Mouse (Mus musculus): Measurements from ENCODE around the gene Gm20388. TPM values are rescaled to one million over a fixed set of nuclear protein-coding genes. Genes with fewer than 3 reads are reported as not detected.
A peak's percentile ranks its signal among the peaks of the same experiment; 100 is the strongest.

Gene Gm20388
- polyA plus RNA-seq, 1 experiment: 49.7 TPM

DNA sequence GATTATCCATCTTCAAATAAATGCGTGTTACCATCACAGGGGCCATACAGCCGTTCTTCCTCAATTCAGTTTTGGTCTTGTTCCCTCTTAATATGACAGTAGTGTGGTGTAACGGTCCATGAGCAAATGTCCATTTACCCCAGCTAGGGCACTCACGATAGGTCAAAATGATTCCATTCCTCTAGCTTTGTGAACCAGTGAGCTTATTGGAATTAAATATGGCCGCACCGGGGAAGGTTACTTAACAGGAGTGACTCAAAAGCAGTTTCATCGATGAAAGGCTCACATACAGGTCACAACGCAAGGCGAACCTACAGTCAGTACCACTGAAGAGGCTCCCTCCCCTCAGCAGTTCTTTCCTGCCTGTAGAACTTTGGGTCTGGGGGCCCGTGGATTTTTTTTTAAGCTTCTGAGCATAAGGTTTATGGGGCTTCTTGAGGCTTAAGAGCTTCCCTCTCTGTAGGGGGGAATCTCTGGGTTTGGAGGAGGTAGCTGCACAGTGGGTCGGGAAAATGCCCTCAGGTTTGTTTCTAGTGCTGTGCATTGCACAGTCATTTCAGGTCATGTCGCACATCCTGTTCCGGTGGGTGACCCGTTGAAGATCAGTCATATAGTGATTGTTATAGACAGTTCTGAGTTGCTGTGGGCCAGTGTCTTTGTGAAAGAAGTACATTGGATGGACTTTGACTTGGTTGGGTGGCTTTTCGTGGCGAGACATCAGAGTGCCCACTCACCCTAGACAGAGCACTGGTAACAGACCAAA lies 3568.0 kb downstream of the Gm20388 start:
- peak; percentile 13 for DNase-seq

DNA sequence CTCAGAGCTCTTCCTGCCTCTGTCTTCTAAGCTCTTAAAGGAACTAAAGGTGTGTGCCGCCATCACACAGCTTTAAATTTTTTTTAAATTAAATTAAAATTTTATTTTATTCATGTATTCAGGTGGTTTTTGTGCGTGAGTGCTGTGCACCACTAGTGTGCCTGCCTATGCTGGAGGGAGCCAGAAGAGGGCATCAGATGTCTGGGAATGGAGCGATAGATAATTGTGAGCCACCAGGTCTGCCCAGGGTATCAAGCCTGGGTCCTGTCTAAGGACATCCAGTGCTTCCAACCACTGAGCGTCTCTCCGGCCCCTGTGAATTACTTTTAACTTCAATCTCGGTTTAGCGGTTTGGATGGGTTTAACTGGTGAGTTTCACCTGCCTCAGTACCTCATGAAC lies 3572.0 kb downstream of the Gm20388 start:
- no peak for TF ChIP-seq POLR2A (IDR thresholded peaks at IDR 0.05; ENCODE audit: low read depth, low read length)
- peak; percentile 41 for TF ChIP-seq CTCF (conservative IDR thresholded peaks at IDR 0.05; ENCODE audit: insufficient read depth, insufficient read length, low read depth, low read length)

More for the DNA sequence above, 3568.0 kb downstream of the Gm20388 start:
- Histone ChIP-seq H3K4me3 (ENCODE audit: insufficient read depth, low read depth, low read length) (peak overlapping the region; percentile 85), H3K27me3 (replicated peaks; ENCODE audit: control insufficient read depth, insufficient read depth, low read length) (no peaks in the 10 kb centered on the region), H3K36me3 (ENCODE audit: control insufficient read depth, insufficient read depth, low read length) (no peaks in the 10 kb centered on the region), H3K27ac (ENCODE audit: insufficient read depth, low read depth, low read length) (peak overlapping the region; percentile 89; the same call in 1 of the 2 replicates), H3K4me1 (ENCODE audit: control insufficient read depth, insufficient read depth, low read length) (peaks cover 16% of the 10 kb centered on the region)
- TF ChIP-seq CTCF (conservative IDR thresholded peaks at IDR 0.05; ENCODE audit: insufficient read depth, insufficient read length, low read depth, low read length) (no peak), POLR2A (IDR thresholded peaks at IDR 0.05; ENCODE audit: low read depth, low read length) (no peak)
- 23% methylated on average over 16 of the region's 16 CpGs for WGBS

DNA sequence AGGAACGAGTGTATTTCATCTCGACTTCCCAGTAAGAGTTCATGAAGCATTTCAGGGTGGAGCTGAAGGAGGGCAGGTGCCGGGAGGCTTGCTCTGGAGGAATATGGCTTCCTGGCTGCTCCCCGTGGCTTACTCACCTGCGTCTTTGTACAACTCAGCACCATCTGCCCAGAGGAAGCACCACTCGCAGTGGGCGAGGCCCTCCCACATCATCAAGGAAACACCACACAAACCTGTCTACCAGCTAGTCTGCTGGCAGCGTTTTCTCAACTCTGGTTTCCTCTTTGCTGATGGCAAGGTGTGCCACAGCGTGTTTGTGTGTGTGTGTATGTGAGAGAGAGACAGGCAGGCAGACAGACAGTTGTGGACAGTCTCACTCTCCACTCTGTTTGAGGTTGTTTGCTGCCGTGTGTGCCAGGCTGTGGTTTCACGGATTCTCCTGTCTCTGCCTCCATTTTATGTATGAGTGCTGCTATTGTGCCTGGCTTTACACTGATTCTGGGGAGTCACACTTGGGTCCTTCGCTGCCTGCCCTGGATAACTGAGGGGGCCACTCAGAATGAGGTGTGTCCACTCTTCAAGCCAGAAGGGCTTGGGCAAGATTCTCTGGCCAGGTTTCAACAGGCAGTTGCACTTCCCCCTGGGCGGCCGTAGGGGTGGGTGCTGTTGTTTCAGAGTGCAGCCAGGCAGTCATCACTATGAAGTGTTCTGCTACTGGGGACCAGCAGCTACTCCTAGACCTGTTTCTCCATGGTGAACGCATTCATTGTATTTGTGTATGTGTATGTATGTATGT lies 3580.8 kb downstream of the Gm20388 start:
- H3K27ac ChIP-seq (ENCODE audit: insufficient read depth, low read depth, low read length): no peak overlapping the region
- no peak for DNase-seq
- no peaks in the 10 kb centered on the region for H3K27me3 ChIP-seq (replicated peaks; ENCODE audit: control insufficient read depth, insufficient read depth, low read length)
- peaks cover 11% of the 10 kb centered on the region for H3K36me3 ChIP-seq (ENCODE audit: control insufficient read depth, insufficient read depth, low read length)
- no peaks in the 10 kb centered on the region for H3K4me1 ChIP-seq (ENCODE audit: control insufficient read depth, insufficient read depth, low read length)
- TF ChIP-seq CTCF (conservative IDR thresholded peaks at IDR 0.05; ENCODE audit: insufficient read depth, insufficient read length, low read depth, low read length) (no peak), POLR2A (IDR thresholded peaks at IDR 0.05; ENCODE audit: low read depth, low read length) (no peak)
- no peak overlapping the region for H3K4me3 ChIP-seq (ENCODE audit: insufficient read depth, low read depth, low read length)
- 90% methylated on average over 15 of the region's 15 CpGs for WGBS

More for the DNA sequence above, 3572.0 kb downstream of the Gm20388 start:
- peaks cover 4% of the 10 kb centered on the region; the same call in 1 of the 2 replicates for H3K36me3 ChIP-seq (ENCODE audit: control insufficient read depth, insufficient read depth, low read length)
- WGBS: 88% methylated on average over 7 of the region's 7 CpGs
- peaks cover 7% of the 10 kb centered on the region for H3K4me1 ChIP-seq (ENCODE audit: control insufficient read depth, insufficient read depth, low read length)
- DNase-seq: no peak
- no peak overlapping the region for H3K27ac ChIP-seq (ENCODE audit: insufficient read depth, low read depth, low read length)
- H3K27me3 ChIP-seq (replicated peaks; ENCODE audit: control insufficient read depth, insufficient read depth, low read length): no peaks in the 10 kb centered on the region
- no peak overlapping the region for H3K4me3 ChIP-seq (ENCODE audit: insufficient read depth, low read depth, low read length)

DNA sequence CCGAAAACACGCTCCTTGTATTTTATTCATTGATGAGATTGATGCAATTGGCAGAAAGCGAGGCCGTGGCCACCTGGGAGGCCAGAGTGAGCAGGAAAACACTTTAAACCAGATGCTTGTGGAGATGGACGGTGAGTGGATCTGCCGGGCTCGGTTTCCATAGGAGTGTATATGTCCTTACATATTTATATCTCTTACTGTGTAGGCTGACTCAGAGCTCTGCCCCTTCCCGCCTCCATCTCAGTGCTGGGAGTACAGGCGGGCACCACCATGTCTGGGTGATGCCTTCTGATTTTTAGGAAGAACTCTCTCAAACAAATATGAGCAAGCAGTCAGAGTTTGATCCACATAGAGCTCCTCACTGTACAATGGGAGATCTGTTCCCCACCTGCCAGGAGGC lies 3582.3 kb downstream of the Gm20388 start:
- Histone ChIP-seq H3K27me3 (replicated peaks; ENCODE audit: control insufficient read depth, insufficient read depth, low read length) (no peaks in the 10 kb centered on the region), H3K27ac (ENCODE audit: insufficient read depth, low read depth, low read length) (no peak overlapping the region), H3K4me3 (ENCODE audit: insufficient read depth, low read depth, low read length) (no peak overlapping the region), H3K4me1 (ENCODE audit: control insufficient read depth, insufficient read depth, low read length) (no peaks in the 10 kb centered on the region), H3K36me3 (ENCODE audit: control insufficient read depth, insufficient read depth, low read length) (peaks cover 11% of the 10 kb centered on the region)
- DNase-seq: no peak
- 96% methylated on average over 9 of the region's 9 CpGs for WGBS
- TF ChIP-seq CTCF (conservative IDR thresholded peaks at IDR 0.05; ENCODE audit: insufficient read depth, insufficient read length, low read depth, low read length) (no peak), POLR2A (IDR thresholded peaks at IDR 0.05; ENCODE audit: low read depth, low read length) (no peak)

DNA sequence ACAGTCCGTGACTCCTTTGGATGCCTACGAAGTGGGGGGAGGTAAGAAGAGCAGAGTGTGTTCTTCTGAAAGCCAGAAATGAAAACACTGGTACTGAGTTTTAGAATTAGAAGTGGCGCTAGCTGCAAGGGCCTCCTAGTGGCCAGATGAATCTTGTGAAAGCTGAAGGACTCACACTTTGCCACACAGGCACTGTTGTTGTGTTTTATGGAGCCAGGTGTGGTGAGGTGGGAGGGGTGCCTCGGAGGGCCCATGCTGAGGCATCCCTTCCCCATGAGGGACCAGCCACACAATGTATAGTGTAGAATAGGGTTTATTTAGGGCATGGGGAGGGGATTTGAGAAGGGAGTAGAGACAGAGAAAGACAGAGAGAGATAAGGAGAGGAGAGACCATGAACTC lies 3587.1 kb downstream of the Gm20388 start:
- no peak for TF ChIP-seq POLR2A (IDR thresholded peaks at IDR 0.05; ENCODE audit: low read depth, low read length)
- no peak overlapping the region for H3K27ac ChIP-seq (ENCODE audit: insufficient read depth, low read depth, low read length)
- peaks cover 9% of the 10 kb centered on the region for H3K36me3 ChIP-seq (ENCODE audit: control insufficient read depth, insufficient read depth, low read length)
- H3K27me3 ChIP-seq (replicated peaks; ENCODE audit: control insufficient read depth, insufficient read depth, low read length): no peaks in the 10 kb centered on the region
- H3K4me3 ChIP-seq (ENCODE audit: insufficient read depth, low read depth, low read length): no peak overlapping the region
- no peak for DNase-seq
- WGBS: 92% methylated on average over 4 of the region's 4 CpGs
- no peaks in the 10 kb centered on the region for H3K4me1 ChIP-seq (ENCODE audit: control insufficient read depth, insufficient read depth, low read length)

DNA sequence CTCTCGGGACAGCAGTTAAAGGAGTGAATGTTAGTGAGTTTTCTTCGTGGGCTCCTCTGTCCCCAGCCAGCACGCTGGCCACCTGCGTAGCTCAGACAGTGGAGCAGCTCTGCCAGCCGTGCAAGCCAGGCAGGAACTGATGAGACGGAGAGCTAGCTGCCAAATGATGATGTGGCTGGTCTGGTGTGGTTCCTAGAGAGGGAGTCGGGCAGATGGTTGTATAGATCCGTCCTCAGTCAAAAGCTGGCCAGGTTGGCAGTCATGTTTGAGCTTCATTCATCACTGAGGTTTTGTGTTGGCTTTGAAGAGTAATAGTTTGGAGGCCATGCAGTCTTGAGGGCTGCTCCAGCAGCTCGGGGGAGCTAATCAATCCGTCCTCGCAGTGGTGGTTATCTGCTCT lies 3588.3 kb downstream of the Gm20388 start:
- WGBS: 87% methylated on average over 11 of the region's 11 CpGs
- no peak for TF ChIP-seq POLR2A (IDR thresholded peaks at IDR 0.05; ENCODE audit: low read depth, low read length)
- TF ChIP-seq CTCF (conservative IDR thresholded peaks at IDR 0.05; ENCODE audit: insufficient read depth, insufficient read length, low read depth, low read length): no peak
- Histone ChIP-seq H3K27me3 (replicated peaks; ENCODE audit: control insufficient read depth, insufficient read depth, low read length) (no peaks in the 10 kb centered on the region), H3K4me1 (ENCODE audit: control insufficient read depth, insufficient read depth, low read length) (no peaks in the 10 kb centered on the region), H3K4me3 (ENCODE audit: insufficient read depth, low read depth, low read length) (no peak overlapping the region), H3K27ac (ENCODE audit: insufficient read depth, low read depth, low read length) (no peak overlapping the region), H3K36me3 (ENCODE audit: control insufficient read depth, insufficient read depth, low read length) (peaks cover 6% of the 10 kb centered on the region)
- no peak for DNase-seq

DNA sequence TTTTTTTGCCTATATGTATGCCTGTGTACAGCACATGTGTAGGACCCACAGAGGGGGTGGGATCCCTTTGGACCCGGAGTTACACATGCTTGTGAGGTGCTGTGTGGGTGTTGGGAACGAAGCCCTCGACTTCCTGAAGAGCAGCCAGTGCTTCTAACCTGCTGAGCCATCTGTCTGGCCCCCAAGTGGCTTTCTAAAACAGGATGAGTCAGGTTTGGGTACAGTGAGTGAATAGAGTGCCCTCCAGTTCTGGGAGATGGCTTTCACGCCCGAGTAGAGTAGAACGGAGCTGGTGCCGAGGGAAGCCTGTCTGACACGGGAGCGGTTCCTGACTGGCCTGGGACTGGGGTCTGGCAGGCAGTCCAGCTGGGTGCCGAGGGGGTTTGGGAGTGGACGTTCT lies 3588.9 kb downstream of the Gm20388 start:
- no peaks in the 10 kb centered on the region for H3K27me3 ChIP-seq (replicated peaks; ENCODE audit: control insufficient read depth, insufficient read depth, low read length)
- H3K27ac ChIP-seq (ENCODE audit: insufficient read depth, low read depth, low read length): no peak overlapping the region
- TF ChIP-seq CTCF (conservative IDR thresholded peaks at IDR 0.05; ENCODE audit: insufficient read depth, insufficient read length, low read depth, low read length) (no peak), POLR2A (IDR thresholded peaks at IDR 0.05; ENCODE audit: low read depth, low read length) (no peak)
- 90% methylated on average over 11 of the region's 11 CpGs for WGBS
- H3K4me1 ChIP-seq (ENCODE audit: control insufficient read depth, insufficient read depth, low read length): no peaks in the 10 kb centered on the region
- H3K4me3 ChIP-seq (ENCODE audit: insufficient read depth, low read depth, low read length): no peak overlapping the region
- DNase-seq: no peak
- peaks cover 6% of the 10 kb centered on the region for H3K36me3 ChIP-seq (ENCODE audit: control insufficient read depth, insufficient read depth, low read length)

Measured in kidney, adult 2 months (tissue).